Mouse (Mus musculus) ES-Bruce4 (cell line): ENCODE measurements around the gene Nxnl1.

Source experiments
- CTCF ChIP-seq: IDR thresholded peaks from one replicate; pipeline ENCODE4 v1.8.1; 2011; ENCODE audit warnings: low read depth, low read length
- EP300 ChIP-seq: IDR thresholded peaks from 2 replicates; pipeline ENCODE4 v1.6.1; 2011; ENCODE audit warnings: low read depth, low read length; ENCODE audit not compliant: insufficient read depth
- POLR2A ChIP-seq: IDR thresholded peaks from one replicate; pipeline ENCODE4 v1.8.1; 2011; ENCODE audit warnings: low read length; ENCODE audit not compliant: insufficient read depth

GRCm38 (mm10) chr8:71575020-71575419, 8.6 kb upstream of the Nxnl1 start:
- no peak for TF ChIP-seq CTCF
- TF ChIP-seq POLR2A: no peak
- TF ChIP-seq EP300: no peak
